Mouse (Mus musculus) testis, postnatal 14 days (tissue): Measurements from ENCODE around the gene R3hdml.
A peak's percentile ranks its signal among the peaks of the same experiment; 100 is the strongest.
"Not testable (repeated sequence)": the region's sequence is repeated elsewhere in the genome, so short reads cannot be mapped to it uniquely, and the experiment has no call there.

Experiments used
- DNase-seq: peaks from one replicate; pipeline ENCODE4 v3.0.0; 2021; ENCODE audit warnings: low spot score

Gene R3hdml

DNA sequence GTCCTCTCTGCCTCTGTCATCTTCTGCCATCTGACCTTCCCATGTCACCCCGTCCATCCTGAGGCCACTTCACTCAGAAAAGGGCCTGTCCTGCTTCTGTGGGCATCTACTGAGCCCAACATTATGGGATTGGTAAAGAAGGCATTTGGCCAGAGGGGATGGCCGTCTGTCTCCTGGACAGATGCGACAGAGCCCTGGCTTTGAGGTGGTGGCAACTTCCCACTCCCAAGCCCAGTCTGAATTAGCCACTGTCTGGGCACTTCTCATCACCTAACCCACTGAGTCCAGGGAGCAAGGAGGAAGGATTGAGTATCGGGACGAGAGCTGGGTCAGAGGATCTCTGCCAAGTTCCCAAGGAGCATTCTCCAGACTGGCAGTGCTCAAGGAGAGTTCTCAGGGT is at the start of gene R3hdml:
R3hdml (plus strand) TSS at position 301 of the 400 bp plus-strand sequence.
- DNase-seq: no peak

DNA sequence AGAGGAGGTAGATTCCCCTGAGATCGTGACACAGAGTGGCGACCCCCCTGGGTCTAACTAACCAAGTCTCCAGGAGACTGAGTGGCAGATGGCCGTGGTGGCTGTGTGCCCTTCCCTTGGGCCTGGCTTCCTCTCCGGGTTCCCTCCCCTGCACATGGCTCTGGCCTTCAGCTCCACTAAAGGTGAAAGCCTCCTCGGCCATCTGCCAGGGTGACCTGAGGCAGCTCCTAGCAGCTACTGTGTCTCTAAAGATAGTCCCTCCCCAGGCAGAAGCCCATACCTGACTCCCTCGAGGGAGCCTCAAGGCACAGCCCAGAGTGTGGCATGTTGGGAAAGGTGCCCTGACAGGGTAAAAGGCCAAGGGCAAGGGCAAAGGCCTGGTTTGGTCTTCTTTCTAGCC is 48.6 kb upstream of the R3hdml start:
- DNase-seq: no peak

DNA sequence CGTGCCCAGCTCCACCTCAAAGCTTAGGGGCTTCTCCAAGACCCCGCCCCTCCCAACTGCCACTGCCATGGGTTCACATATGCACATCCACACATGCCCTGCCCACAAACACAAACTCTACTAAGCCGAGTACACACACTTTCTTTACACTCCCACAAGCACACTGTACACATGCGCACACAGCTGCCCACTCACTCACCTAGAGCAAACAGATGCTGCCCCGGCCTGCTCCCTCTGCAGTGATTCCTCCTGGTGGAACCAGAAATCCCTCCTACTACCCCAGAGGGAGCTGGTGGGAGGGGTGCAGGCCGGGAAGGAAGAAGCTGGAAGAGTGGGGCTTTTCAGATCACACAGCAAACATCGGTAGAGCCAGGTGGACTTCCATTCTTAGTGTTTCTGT is 48.1 kb upstream of the R3hdml start:
- no peak for DNase-seq

DNA sequence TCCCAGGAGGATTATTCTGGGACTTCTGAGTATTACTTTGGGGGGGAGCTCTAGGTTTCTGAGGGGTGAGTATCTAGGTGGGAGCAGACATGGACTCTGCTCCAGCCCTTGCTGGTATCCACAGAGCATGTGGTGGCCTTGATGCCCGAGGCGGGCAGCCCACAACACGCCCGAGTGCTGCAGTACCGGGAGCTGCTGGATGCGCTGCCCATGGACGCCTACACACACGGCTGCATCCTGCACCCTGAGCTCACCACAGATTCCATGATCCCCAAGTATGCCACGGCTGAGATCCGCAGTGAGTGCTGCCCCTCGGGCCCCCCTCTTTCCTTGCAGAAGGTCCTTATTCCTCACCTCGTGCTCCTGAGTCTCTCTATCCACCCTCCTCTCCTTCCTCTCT is 44.7 kb upstream of the R3hdml start:
- no peak for DNase-seq

DNA sequence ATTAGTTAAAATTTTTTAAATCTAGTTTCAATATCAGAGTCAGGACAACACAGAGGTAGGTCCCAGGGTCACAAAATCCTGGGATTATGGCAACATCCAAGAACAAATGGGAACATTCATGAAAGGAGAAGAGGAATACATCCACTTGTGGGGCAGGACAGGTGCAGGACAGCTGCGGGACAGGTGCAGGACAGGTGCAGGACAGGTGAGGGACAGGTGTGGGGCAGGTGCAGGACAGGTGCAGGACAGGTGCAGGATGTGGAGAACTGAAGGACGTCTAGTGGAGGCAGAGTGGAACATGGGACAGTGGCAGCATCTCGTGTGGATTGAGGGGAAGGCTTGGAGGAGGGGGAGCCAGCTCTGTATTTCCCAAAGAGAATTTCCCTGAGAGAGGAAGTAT is 42.8 kb upstream of the R3hdml start:
- DNase-seq: no peak

DNA sequence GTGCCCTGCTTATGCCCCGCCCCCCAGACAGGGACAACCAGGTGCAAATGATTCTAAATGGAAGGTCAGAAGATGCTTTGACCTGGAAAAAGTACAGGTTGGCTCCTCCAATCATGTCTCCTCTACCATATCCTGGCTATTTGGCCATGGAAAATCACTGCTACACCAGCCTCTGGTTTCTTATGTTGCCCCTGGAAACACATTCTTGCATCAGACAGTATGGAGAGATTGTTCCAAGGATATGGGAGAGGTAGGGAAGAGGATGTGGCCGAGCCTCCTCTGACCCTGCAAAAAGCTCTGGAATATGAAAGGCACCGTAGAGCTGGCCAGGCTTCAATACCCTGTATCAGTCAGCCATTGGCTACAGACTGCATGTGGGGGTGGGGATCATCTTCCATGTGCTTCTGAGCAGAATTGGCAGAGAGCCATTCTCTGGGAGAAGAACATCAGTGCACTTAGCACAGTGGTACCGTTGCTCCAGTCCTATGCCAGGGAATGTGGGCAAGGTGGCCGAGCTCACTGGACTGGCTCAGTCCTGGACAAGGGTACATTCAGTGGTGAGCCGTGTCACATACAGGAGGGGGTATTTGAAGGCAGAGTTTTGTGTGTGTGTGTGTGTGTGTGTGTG is 41.3 kb upstream of the R3hdml start:
- DNase-seq: no peak

DNA sequence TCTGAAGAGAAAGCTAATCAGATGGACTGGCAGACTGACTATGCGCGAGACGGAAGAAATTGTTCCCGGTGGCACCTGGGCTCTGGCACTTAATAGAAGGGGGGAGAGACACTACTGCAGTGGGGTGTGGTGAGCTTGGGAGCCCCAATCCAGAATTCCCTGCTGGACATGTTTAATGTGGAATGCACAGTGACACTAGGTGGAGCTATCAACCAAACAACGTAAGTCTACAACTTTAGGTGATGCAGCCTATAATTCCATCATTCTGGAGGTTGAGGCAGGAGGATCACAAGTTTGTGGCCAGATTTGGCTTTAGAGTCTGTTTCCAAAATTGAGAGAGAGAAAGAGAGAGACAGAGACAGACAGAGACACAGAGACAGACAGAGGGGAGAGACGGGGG is 39.4 kb upstream of the R3hdml start:
- DNase-seq: no peak

DNA sequence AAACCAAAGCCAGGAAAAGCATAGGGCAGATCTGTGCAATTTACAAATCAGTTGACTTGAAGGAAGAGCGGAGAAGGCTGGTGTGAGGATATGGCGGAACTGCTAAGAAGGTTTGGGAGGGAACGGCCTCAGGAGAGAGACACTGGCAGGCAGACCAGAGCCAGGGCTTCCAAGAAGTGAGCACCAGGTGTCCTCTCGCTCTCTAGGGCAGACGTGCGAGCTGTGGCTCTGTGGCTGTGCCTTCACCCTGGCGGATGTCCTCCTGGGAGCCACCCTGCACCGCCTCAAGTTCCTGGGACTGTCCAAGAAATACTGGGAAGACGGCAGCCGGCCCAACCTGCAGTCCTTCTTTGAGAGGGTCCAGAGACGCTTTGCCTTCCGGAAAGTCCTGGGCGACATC is 38.7 kb upstream of the R3hdml start:
- no peak for DNase-seq

DNA sequence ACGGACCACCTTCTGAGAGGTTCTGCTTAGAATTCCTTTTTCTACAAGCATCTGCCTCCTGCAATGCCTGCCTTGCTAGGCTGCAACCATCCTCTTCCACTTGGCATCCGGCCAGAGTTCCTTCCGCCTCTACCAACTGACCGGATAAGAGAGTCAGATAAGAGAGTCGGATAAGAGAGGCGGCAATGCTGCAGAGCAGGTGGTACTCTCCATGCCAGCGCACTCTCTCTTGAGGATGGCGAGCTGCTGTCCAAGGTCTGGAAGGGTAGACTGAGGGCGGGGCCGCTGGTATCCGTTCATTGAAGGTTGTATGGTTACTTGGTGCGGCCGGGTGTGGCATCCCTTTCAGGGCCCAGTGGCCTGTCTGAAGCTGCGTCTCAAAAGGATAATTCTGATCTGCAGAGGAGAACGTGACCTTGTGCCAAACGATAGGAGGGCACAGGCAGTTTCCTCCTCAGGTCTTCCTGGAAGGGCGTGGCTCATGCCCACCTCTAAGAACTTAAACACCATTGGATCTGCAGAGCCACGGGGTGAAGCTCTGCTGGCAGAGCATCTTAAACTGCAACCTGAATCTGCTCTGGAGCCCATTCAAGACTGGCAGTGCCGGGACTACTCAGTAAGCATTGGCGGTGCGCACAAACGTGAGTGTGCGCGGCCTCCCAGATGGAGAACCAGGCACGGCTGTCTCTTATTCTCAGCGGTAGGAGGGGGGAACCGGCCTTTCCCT is 33.4 kb upstream of the R3hdml start:
- no peak for DNase-seq

DNA sequence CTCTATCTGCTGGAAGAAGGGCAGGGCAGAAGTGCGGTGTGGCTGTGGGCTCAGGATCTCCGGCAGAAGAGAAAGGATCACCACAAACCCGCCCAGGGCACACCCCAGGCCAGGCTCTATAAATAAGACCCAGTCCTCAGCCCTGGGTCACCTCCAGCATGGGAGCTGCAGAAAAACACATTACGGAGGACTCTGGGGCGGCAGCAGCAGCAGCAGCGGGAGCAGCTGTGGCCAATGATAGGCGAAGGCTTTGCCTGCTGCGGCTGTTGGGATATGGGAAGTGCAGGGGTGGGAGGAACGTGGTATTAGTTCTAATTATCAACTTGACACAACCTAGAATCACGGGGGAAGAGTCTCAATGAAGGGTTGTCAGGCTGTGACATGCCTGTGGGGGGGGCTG is 32.7 kb upstream of the R3hdml start:
- no peak for DNase-seq

DNA sequence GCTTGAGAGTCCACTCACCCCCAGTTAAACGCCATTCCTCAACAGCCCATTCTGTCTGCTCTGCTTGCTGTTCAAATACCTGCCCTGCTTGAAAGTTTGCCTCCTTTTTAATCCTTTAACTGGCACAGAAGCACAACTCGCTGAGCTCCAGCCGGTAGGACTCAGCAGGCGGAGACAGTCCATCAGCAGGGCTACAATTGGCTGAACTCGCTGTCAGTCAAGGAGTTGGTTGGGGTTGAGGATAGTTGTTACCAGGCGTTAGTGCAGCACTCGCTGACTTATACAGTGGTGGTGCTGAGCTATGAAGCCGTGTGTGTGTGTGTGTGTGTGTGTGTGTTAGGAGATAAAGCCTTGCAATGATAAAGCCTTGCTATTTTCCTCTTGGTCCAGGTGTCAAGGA is 31.5 kb upstream of the R3hdml start:
- no peak for DNase-seq

DNA sequence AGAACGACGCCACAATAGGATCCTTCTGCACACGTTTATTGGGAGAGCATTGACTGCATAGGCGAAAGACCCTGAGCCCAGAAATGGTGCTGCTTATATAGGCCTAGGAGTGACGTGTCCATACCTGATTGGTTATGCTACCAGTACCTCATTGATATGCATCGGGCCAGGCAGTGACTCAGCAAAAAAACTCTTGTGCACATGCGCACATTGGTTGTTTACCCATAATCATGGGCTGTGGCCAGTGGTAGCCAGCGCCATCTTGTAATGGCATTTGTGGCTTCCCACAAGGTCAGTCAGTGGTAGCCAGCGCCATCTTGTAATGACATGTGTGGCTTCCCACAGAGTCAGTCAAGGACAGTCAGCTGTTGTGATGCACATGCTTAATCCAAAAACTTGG is 30.8 kb upstream of the R3hdml start:
- not testable (repeated sequence) for DNase-seq

DNA sequence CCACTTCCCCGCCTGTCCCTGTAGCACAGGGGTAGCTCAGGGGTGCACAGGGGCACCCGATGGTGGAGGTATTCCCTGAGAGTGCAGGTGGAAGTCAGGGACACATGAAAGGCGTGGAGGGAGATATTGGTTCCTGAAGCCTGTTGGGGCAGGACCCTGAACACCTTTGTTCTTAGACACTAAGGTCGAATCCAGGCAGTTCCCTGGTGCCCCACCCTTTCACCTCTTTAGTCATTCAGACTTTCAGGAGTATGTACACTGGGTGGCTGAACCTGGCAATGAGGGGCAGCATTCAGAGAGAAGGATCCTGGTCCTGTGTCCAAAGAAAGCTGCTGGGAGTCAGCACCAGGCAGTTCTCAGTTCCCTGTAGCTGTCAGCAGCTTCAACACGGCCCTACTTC is 29.7 kb upstream of the R3hdml start:
- no peak for DNase-seq

DNA sequence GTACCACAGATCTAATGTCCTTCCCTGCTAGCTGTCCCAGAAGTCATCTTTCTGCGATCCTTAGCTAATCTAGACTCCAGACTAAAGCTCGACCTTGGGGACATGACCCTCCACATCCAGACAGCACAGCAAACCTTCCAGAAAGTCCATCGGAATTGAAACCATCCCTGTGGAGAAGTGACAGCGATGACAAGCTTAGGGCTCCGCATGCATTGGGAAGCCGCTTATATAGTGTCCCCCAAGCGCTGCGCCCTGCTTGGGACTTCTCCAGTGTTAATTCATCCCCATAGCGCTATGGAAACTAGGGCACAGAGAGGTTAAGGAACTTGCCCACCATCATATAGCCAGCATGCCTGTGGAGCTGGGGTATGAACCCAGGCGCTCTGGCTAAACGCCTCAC is 29.3 kb upstream of the R3hdml start:
- no peak for DNase-seq

DNA sequence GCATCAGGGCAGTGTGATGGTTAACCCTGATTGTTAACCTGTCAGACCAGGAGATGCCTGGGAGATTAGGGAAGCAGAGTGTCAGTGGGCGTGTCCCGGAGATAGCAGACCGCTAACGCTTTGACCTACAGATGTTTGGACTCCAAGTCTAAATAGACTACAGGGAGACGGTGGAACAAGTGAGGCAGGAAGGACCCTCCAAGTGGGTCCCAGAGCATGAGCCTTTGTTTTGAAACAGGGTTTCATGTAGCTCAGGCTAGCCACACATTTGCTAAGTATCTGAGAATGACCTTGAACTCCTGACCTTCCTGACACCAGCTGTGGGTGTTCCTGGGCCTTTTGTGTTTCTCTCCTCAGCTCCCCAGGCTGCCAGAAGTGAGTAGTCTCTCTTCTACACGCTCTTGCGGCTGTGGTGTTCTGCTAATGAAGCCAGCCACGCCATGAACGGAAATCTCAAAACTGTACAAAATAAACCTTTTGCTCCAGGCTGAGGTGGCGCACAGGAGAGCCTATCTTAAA is 28.8 kb upstream of the R3hdml start:
- DNase-seq: no peak

DNA sequence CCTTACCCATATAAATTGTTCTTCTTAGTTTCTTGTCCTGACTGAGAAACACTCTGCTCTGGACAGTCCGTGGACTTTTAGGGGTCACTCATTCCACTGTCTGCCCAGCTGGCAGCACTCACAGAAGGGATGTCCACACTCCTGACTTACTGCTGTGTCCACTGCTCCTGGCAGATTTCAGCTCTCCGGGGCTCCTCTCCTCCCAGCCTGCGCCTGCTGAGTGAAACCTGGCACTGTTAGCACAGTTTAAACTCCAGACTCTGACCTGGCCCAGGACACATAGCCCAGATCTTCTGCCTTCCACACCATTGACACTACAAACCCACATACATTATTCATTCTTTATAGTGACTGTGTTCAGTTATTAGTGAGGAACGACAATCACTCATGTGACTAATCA is 28.1 kb upstream of the R3hdml start:
- DNase-seq: no peak

DNA sequence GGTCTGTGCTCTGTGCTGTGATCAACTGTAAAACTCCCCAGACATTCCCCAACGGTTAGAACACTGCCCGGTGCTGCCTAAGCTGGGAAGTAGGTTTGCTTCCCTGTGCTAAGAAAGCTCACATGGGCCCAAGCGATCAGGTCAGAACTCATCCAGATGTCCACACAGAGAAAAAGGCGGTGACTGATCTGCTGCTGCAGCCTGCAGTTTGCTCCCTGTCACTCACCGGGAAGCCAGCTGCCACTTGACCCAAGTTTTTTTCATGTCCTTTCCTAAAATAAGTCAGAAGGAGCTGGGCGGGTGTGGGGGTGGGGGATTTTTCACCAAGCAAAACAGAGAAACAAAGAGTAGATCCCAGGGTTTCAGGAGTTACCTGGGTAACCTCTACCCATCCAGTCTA is 27.6 kb upstream of the R3hdml start:
- DNase-seq: no peak

DNA sequence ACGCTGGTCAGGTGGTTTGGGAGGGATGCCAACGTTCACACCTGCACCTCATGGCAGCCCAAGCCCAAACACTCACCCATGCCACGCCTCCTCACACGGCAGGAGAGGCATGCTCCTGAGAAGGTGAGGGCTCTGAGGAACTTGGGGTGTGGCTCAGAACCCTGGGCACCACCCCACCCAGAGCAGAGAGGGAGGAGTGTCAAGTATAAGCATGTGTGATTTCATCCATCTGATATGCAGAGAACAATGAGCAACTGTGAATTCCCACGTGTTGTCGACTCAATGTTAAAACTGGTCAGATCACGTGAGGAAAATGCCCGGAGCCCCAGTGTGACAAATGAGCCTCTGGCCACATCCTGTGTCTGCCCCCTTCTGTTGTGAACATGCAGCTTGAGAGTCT is 25.3 kb upstream of the R3hdml start:
- DNase-seq: no peak

DNA sequence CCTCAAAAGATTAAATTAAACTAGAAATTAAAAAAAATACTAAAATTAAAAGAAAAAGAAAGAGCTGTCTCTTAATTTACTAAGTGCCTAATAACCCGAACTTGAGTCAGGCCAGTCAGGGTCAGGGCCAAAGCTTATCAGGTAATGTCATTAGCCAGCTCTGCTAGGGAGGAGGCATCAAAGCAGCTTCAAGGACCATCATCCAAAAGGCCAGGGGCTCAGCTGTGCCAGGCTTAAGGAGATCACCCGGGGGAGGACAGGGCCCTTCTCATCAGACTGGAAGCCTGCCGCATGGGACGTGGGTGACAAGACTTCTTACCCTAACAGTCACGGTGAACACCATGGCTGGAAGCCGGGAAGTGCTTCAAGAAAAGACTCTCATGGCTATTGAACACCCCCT is 24.5 kb upstream of the R3hdml start:
- DNase-seq: peak; percentile 49

DNA sequence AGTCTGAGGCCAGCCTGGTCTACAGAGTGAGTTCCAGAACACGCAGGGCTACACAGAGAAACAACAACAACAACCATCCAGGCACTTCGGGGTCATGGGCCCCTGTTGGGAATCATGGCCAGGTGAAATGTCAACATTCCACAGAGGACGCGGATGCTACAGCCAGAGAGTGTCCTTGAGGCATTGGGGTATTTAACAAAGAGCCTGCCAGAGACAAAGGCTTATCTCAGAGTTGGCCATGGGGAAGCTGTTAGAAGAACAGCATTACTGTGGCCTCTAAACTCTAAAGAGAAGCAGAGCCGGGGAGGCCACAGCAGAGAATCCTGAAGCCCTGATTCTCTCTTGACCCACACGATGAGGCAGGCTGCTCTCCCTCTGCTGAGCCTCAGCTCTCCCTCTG is 23.3 kb upstream of the R3hdml start:
- no peak for DNase-seq

DNA sequence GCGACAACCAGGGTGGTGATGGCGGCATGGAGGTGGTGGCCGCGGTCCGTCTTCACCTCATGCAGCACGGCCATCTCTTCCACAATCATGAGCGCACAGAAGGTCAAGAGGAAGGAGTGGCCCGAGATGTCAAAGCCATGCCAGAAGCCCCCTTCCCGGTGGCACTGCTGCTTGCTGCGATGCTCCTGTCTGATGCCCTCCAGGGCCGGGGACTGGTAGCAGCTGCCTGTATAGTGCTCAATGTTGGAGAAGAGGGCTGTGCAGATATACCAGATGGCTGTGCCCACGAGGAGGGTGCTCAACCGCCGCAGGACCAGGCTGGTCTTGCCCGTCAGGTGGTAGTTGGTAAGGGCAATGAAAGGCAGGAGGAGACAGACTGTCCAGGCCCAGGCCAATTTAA is 22.4 kb upstream of the R3hdml start:
- no peak for DNase-seq

DNA sequence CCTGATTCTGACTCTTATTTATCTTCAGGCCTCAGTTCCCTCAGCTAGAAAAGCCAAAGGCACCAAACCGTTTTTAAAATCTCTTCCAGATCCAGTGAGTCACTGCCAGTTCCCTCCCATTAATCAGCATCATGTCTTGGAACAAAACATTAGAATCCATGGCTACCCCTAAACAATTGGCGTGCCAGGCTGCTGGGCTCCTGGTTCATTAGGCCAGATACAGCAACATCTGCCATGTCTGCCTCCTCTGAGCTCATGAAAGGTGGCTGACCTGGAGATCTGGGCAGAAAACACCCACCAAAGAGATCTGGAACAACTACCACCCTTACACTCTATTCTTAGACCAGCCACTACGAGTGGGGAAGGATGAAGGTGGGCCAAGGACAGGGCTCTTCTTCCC is 21.0 kb upstream of the R3hdml start:
- no peak for DNase-seq

DNA sequence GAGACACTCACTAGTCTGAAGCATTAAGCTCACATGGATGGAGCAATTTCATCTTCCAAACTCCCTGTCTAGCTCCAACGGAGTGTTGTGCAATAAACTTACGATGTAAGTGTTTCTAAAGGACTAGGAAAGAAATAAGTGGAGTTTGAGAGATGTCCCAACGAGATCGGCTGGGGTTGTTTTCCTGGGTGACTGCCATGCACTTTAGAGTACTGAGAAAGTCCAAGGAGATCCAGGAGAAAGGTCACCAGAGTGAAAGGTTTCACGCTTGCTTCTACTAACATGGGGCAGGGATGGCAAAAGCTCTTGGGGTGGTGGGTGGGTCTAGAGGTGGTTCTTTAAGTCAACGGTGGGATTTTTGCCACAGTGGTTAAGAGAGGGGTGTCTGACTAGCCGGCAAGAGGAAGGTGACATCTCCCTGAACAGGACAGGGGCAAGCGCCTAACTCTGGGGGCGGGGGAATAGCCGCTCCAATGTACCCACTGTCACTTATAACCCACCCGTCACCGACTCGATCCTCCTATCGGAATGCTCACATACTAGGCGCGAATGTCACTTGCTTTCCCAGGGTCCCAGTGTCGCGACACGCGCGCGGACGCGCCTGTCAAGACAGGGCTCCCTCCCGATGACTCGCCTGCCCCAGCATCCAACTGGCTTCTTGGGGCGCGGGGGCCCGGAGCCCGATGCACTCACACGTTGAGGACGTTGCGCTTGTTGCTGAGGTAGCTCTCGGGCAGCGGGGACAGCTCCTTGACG is 20.2 kb upstream of the R3hdml start:
- DNase-seq: no peak
